Mouse (Mus musculus): ENCODE results near the gene Pram1. TPM values are rescaled to one million over a fixed set of nuclear protein-coding genes. Genes with fewer than 3 reads are reported as not detected.

The Pram1 gene
- total and polyA plus RNA-seq, 3 experiments: 0.11 to 2.0 TPM; not detected in 1

- peaks cover 64% of the 10 kb centered on the region for H3K36me3 ChIP-seq (replicated peaks)
- H3K4me1 ChIP-seq (ENCODE audit: insufficient read depth, low read depth, low read length): peaks cover 48% of the 10 kb centered on the region
- no peaks in the 10 kb centered on the region for H3K27me3 ChIP-seq (ENCODE audit: insufficient read depth, low read length)
- no peaks in the 10 kb centered on the region for H3K9me3 ChIP-seq (replicated peaks)
- no peak for TF ChIP-seq GATA1 (IDR thresholded peaks at IDR 0.05; ENCODE audit: borderline replicate concordance, low read length)
- no peak for TF ChIP-seq POLR2AphosphoS5 (IDR thresholded peaks at IDR 0.05; ENCODE audit: insufficient replicate concordance, low read depth, low read length)
- no peak for TF ChIP-seq CTCF (IDR thresholded peaks at IDR 0.05; ENCODE audit: low read depth, low read length)
- TF ChIP-seq GATA2 (IDR thresholded peaks at IDR 0.05; ENCODE audit: borderline replicate concordance, low read depth, low read length): no peak
- no peak for TF ChIP-seq TAL1 (conservative IDR thresholded peaks at IDR 0.05; ENCODE audit: low read depth, low read length)
- DNase-seq (ENCODE audit: low spot score): no peak
- ATAC-seq (ENCODE audit: extremely low read depth, insufficient number of reproducible peaks, low FRiP score, poor library complexity, severe bottlenecking): no peak
- no peak overlapping the region for H3K4me3 ChIP-seq (ENCODE audit: low read depth, low read length)
These were observed 38.2 kb downstream of the Pram1 start for GRCm38 (mm10) chr17:33676086-33676485.

- no peaks in the 10 kb centered on the region for H3K9me3 ChIP-seq (replicated peaks)
- peaks cover 61% of the 10 kb centered on the region for H3K36me3 ChIP-seq (replicated peaks)
- H3K4me1 ChIP-seq (ENCODE audit: insufficient read depth, low read depth, low read length): peaks cover 60% of the 10 kb centered on the region
These were observed 40.9 kb downstream of the Pram1 start for GRCm38 (mm10) chr17:33678771-33679170.

GRCm38 (mm10) chr17:33681767-33682166, 43.9 kb downstream of the Pram1 start:
- Histone ChIP-seq H3K9me3 (replicated peaks) (no peaks in the 10 kb centered on the region), H3K4me1 (ENCODE audit: insufficient read depth, low read depth, low read length) (peaks cover 57% of the 10 kb centered on the region), H3K27me3 (ENCODE audit: insufficient read depth, low read length) (no peaks in the 10 kb centered on the region), H3K4me3 (ENCODE audit: low read depth, low read length) (peak overlapping the region; percentile 41; the same call in 1 of the 2 replicates), H3K36me3 (replicated peaks) (peaks cover 45% of the 10 kb centered on the region)
- DNase-seq (ENCODE audit: low spot score) (no peak), ATAC-seq (ENCODE audit: extremely low read depth, insufficient number of reproducible peaks, low FRiP score, poor library complexity, severe bottlenecking) (no peak)
- TF ChIP-seq GATA2 (IDR thresholded peaks at IDR 0.05; ENCODE audit: borderline replicate concordance, low read depth, low read length) (no peak), CTCF (IDR thresholded peaks at IDR 0.05; ENCODE audit: low read depth, low read length) (no peak), POLR2AphosphoS5 (IDR thresholded peaks at IDR 0.05; ENCODE audit: insufficient replicate concordance, low read depth, low read length) (no peak), TAL1 (conservative IDR thresholded peaks at IDR 0.05; ENCODE audit: low read depth, low read length) (no peak)

More at GRCm38 (mm10) chr17:33678771-33679170, 40.9 kb downstream of the Pram1 start:
- TF ChIP-seq GATA2 (IDR thresholded peaks at IDR 0.05; ENCODE audit: borderline replicate concordance, low read depth, low read length) (no peak), POLR2AphosphoS5 (IDR thresholded peaks at IDR 0.05; ENCODE audit: insufficient replicate concordance, low read depth, low read length) (no peak), GATA1 (IDR thresholded peaks at IDR 0.05; ENCODE audit: borderline replicate concordance, low read length) (no peak), TAL1 (conservative IDR thresholded peaks at IDR 0.05; ENCODE audit: low read depth, low read length) (no peak), CTCF (IDR thresholded peaks at IDR 0.05; ENCODE audit: low read depth, low read length) (no peak)
- no peak for DNase-seq (ENCODE audit: low spot score)
- no peak for ATAC-seq (ENCODE audit: extremely low read depth, insufficient number of reproducible peaks, low FRiP score, poor library complexity, severe bottlenecking)
- Histone ChIP-seq H3K27me3 (ENCODE audit: insufficient read depth, low read length) (no peaks in the 10 kb centered on the region), H3K4me3 (ENCODE audit: low read depth, low read length) (no peak overlapping the region)

GRCm38 (mm10) chr17:33684671-33685231, 46.9 kb downstream of the Pram1 start:
- no peaks in the 10 kb centered on the region for H3K27me3 ChIP-seq (ENCODE audit: insufficient read depth, low read length)
- H3K4me1 ChIP-seq (ENCODE audit: insufficient read depth, low read depth, low read length): peaks cover 37% of the 10 kb centered on the region
- H3K36me3 ChIP-seq (replicated peaks): peaks cover 40% of the 10 kb centered on the region
- DNase-seq (ENCODE audit: low spot score) (peak; percentile 42), ATAC-seq (ENCODE audit: extremely low read depth, insufficient number of reproducible peaks, low FRiP score, poor library complexity, severe bottlenecking) (peak; percentile 17; the same call in 1 of the 2 replicates)
- no peak for TF ChIP-seq GATA1 (IDR thresholded peaks at IDR 0.05; ENCODE audit: borderline replicate concordance, low read length)
- TF ChIP-seq GATA2 (IDR thresholded peaks at IDR 0.05; ENCODE audit: borderline replicate concordance, low read depth, low read length): no peak
- TF ChIP-seq POLR2AphosphoS5 (IDR thresholded peaks at IDR 0.05; ENCODE audit: insufficient replicate concordance, low read depth, low read length): no peak
- TF ChIP-seq CTCF (IDR thresholded peaks at IDR 0.05; ENCODE audit: low read depth, low read length): no peak
- H3K4me3 ChIP-seq (ENCODE audit: low read depth, low read length): peak overlapping the region; percentile 91
- H3K9me3 ChIP-seq (replicated peaks): no peaks in the 10 kb centered on the region

- Histone ChIP-seq H3K27me3 (ENCODE audit: insufficient read depth, low read length) (no peaks in the 10 kb centered on the region), H3K9me3 (replicated peaks) (no peaks in the 10 kb centered on the region), H3K4me3 (ENCODE audit: low read depth, low read length) (peak overlapping the region; percentile 91), H3K4me1 (ENCODE audit: insufficient read depth, low read depth, low read length) (peaks cover 34% of the 10 kb centered on the region), H3K36me3 (replicated peaks) (peaks cover 44% of the 10 kb centered on the region)
- DNase-seq (ENCODE audit: low spot score) (peak; percentile 92), ATAC-seq (ENCODE audit: extremely low read depth, insufficient number of reproducible peaks, low FRiP score, poor library complexity, severe bottlenecking) (peak; percentile 82)
- TF ChIP-seq POLR2AphosphoS5 (IDR thresholded peaks at IDR 0.05; ENCODE audit: insufficient replicate concordance, low read depth, low read length) (no peak; the same call in 1 of the 2 replicates), CTCF (IDR thresholded peaks at IDR 0.05; ENCODE audit: low read depth, low read length) (no peak), GATA2 (IDR thresholded peaks at IDR 0.05; ENCODE audit: borderline replicate concordance, low read depth, low read length) (no peak), GATA1 (IDR thresholded peaks at IDR 0.05; ENCODE audit: borderline replicate concordance, low read length) (no peak), TAL1 (conservative IDR thresholded peaks at IDR 0.05; ENCODE audit: low read depth, low read length) (no peak)
These were observed 47.4 kb downstream of the Pram1 start for GRCm38 (mm10) chr17:33685249-33685653.

GRCm38 (mm10) chr17:33686760-33687159, 48.9 kb downstream of the Pram1 start, which contains the start of gene Hnrnpm:
Gene Hnrnpm (minus strand): TSS chr17:33686860.
- DNase-seq (ENCODE audit: low spot score): no peak
- Histone ChIP-seq H3K4me3 (ENCODE audit: low read depth, low read length) (no peak within 1 kb of the TSS; the same call in 1 of the 2 replicates), H3K36me3 (replicated peaks) (peaks cover 53% of the 10 kb centered on the region), H3K9me3 (replicated peaks) (no peaks in the 10 kb centered on the region), H3K4me1 (ENCODE audit: insufficient read depth, low read depth, low read length) (peaks cover 26% of the 10 kb centered on the region), H3K27me3 (ENCODE audit: insufficient read depth, low read length) (no peaks in the 10 kb centered on the region)
- TF ChIP-seq GATA2 (IDR thresholded peaks at IDR 0.05; ENCODE audit: borderline replicate concordance, low read depth, low read length) (no peak), CTCF (IDR thresholded peaks at IDR 0.05; ENCODE audit: low read depth, low read length) (no peak), POLR2AphosphoS5 (IDR thresholded peaks at IDR 0.05; ENCODE audit: insufficient replicate concordance, low read depth, low read length) (no peak), TAL1 (conservative IDR thresholded peaks at IDR 0.05; ENCODE audit: low read depth, low read length) (no peak), GATA1 (IDR thresholded peaks at IDR 0.05; ENCODE audit: borderline replicate concordance, low read length) (no peak)
- no peak for ATAC-seq (ENCODE audit: extremely low read depth, insufficient number of reproducible peaks, low FRiP score, poor library complexity, severe bottlenecking)

Other genes with a start within 250 kb of the Pram1 start
- gene Zfp101, start 243.4 kb upstream of the Pram1 start, total RNA-seq (2014; fragmentation: Nextera tagmentation): 58.9 and 65.6 TPM in 2 replicates
- 68.2 and 97.1 TPM in 2 replicates for gene Zfp101, start 243.4 kb upstream of the Pram1 start, total RNA-seq (2017)
- 0.55 and 0.87 TPM in 2 replicates for gene Zfp101, start 243.4 kb upstream of the Pram1 start, polyA plus RNA-seq (2012)
- not detected in 2 replicates for gene Actl9, start 205.2 kb upstream of the Pram1 start, total RNA-seq (2014; fragmentation: Nextera tagmentation)
- 0.11 TPM in 1 of 2 replicates, not detected in the other for gene Actl9, start 205.2 kb upstream of the Pram1 start, total RNA-seq (2017)
- not detected in 2 replicates for gene Actl9, start 205.2 kb upstream of the Pram1 start, polyA plus RNA-seq (2012)
- gene Adamts10, start 113.9 kb upstream of the Pram1 start, total RNA-seq (2014; fragmentation: Nextera tagmentation): 2.0 and 4.5 TPM in 2 replicates
- gene Adamts10, start 113.9 kb upstream of the Pram1 start, total RNA-seq (2017): 3.4 and 4.0 TPM in 2 replicates
- gene Adamts10, start 113.9 kb upstream of the Pram1 start, polyA plus RNA-seq (2012): 2.8 and 3.5 TPM in 2 replicates
- 0.44 and 0.90 TPM in 2 replicates for gene Myo1f, start 82.3 kb upstream of the Pram1 start, total RNA-seq (2014; fragmentation: Nextera tagmentation)
- gene Myo1f, start 82.3 kb upstream of the Pram1 start, total RNA-seq (2017): 2.1 and 2.8 TPM in 2 replicates
- gene Myo1f, start 82.3 kb upstream of the Pram1 start, polyA plus RNA-seq (2012): 0.17 and 0.19 TPM in 2 replicates
- 34.7 and 66.1 TPM in 2 replicates for gene Zfp414, start 9.0 kb upstream of the Pram1 start, total RNA-seq (2014; fragmentation: Nextera tagmentation)
- gene Zfp414, start 9.0 kb upstream of the Pram1 start, total RNA-seq (2017): 14.7 and 26.3 TPM in 2 replicates
- gene Zfp414, start 9.0 kb upstream of the Pram1 start, polyA plus RNA-seq (2012): 111 and 116 TPM in 2 replicates
- gene Hnrnpm, start 48.8 kb downstream of the Pram1 start, total RNA-seq (2014; fragmentation: Nextera tagmentation): 329 and 356 TPM in 2 replicates
- gene Hnrnpm, start 48.8 kb downstream of the Pram1 start, total RNA-seq (2017): 284 and 397 TPM in 2 replicates
- 1,176 and 1,322 TPM in 2 replicates for gene Hnrnpm, start 48.8 kb downstream of the Pram1 start, polyA plus RNA-seq (2012)
- gene March2, start 80.6 kb downstream of the Pram1 start, total RNA-seq (2014; fragmentation: Nextera tagmentation): 102 and 120 TPM in 2 replicates
- 71.8 and 75.3 TPM in 2 replicates for gene March2, start 80.6 kb downstream of the Pram1 start, total RNA-seq (2017)
- 19.0 and 33.3 TPM in 2 replicates for gene March2, start 80.6 kb downstream of the Pram1 start, polyA plus RNA-seq (2012)
- 71.0 and 71.4 TPM in 2 replicates for gene Rab11b, start 122.5 kb downstream of the Pram1 start, total RNA-seq (2014; fragmentation: Nextera tagmentation)
- 23.1 and 25.8 TPM in 2 replicates for gene Rab11b, start 122.5 kb downstream of the Pram1 start, total RNA-seq (2017)
- gene Rab11b, start 122.5 kb downstream of the Pram1 start, polyA plus RNA-seq (2012): 130 and 155 TPM in 2 replicates
- gene Angptl4, start 143.8 kb downstream of the Pram1 start, total RNA-seq (2014; fragmentation: Nextera tagmentation): not detected in 2 replicates
- 0.06 and 0.11 TPM in 2 replicates for gene Angptl4, start 143.8 kb downstream of the Pram1 start, total RNA-seq (2017)
- gene Angptl4, start 143.8 kb downstream of the Pram1 start, polyA plus RNA-seq (2012): not detected in 2 replicates
- gene Kank3, start 172.5 kb downstream of the Pram1 start, total RNA-seq (2014; fragmentation: Nextera tagmentation): 1.1 and 3.0 TPM in 2 replicates
- 6.6 and 7.3 TPM in 2 replicates for gene Kank3, start 172.5 kb downstream of the Pram1 start, total RNA-seq (2017)
- 4.3 TPM in 2 replicates for gene Kank3, start 172.5 kb downstream of the Pram1 start, polyA plus RNA-seq (2012)
- 381 and 417 TPM in 2 replicates for gene Rps28, start 186.5 kb downstream of the Pram1 start, total RNA-seq (2014; fragmentation: Nextera tagmentation)
- 3,098 and 4,163 TPM in 2 replicates for gene Rps28, start 186.5 kb downstream of the Pram1 start, total RNA-seq (2017)
- gene Rps28, start 186.5 kb downstream of the Pram1 start, polyA plus RNA-seq (2012): 4,132 and 6,951 TPM in 2 replicates
- gene Ndufa7, start 186.5 kb downstream of the Pram1 start, total RNA-seq (2014; fragmentation: Nextera tagmentation): 131 and 137 TPM in 2 replicates
- 253 and 307 TPM in 2 replicates for gene Ndufa7, start 186.5 kb downstream of the Pram1 start, total RNA-seq (2017)
- gene Ndufa7, start 186.5 kb downstream of the Pram1 start, polyA plus RNA-seq (2012): 636 and 723 TPM in 2 replicates
- 2.3 and 4.5 TPM in 2 replicates for gene Cd320, start 205.0 kb downstream of the Pram1 start, total RNA-seq (2014; fragmentation: Nextera tagmentation)
- gene Cd320, start 205.0 kb downstream of the Pram1 start, total RNA-seq (2017): 5.7 and 6.0 TPM in 2 replicates
- gene Cd320, start 205.0 kb downstream of the Pram1 start, polyA plus RNA-seq (2012): 8.1 and 12.7 TPM in 2 replicates
- gene Gm7029, start 235.8 kb downstream of the Pram1 start, total RNA-seq (2014; fragmentation: Nextera tagmentation): not detected in 2 replicates
- gene Gm7029, start 235.8 kb downstream of the Pram1 start, total RNA-seq (2017): not detected in 2 replicates
- gene Gm7029, start 235.8 kb downstream of the Pram1 start, polyA plus RNA-seq (2012): not detected in 2 replicates

Measured in G1E (cell line).